Mouse (Mus musculus) lung, embryonic 14.5 days (tissue): ENCODE data around the gene Fmnl2. TPM values are rescaled to one million over a fixed set of nuclear protein-coding genes. Genes with fewer than 3 reads are reported as not detected.

Experiments used
- ATAC-seq: fragments of 200-750 bp; cut with Nextera tagmentation; 2 replicates; pipeline ENCODE4 v1.8.0; 2017; ENCODE audit warnings: mild to moderate bottlenecking, moderate TSS enrichment, moderate library complexity; ENCODE audit not compliant: insufficient read depth
- DNase-seq: peaks from one replicate; pipeline ENCODE4 v3.0.0-alpha.2; 2015
- H3K27ac ChIP-seq: fragments of 300-500 bp; sonication (generic); 2 replicates; pipeline ENCODE4 v1.5.1; 2014; ENCODE audit warnings: low read depth, mild to moderate bottlenecking, moderate library complexity
- H3K27me3 ChIP-seq: fragments of 300-500 bp; sonication (generic); 2 replicates; pipeline ENCODE4 v1.6.1; 2014; ENCODE audit warnings: low read length, control low read depth; ENCODE audit not compliant: insufficient read depth
- H3K36me3 ChIP-seq: fragments of 300-500 bp; sonication (generic); 2 replicates; pipeline ENCODE4 v1.6.1; 2014; ENCODE audit warnings: control low read depth; ENCODE audit not compliant: insufficient read depth
- H3K4me1 ChIP-seq: fragments of 300-500 bp; sonication (generic); 2 replicates; pipeline ENCODE4 v1.6.1; 2014; ENCODE audit warnings: antibody characterized with exemption, control low read depth; ENCODE audit not compliant: insufficient read depth
- H3K4me2 ChIP-seq: fragments of 300-500 bp; sonication (generic); 2 replicates; pipeline ENCODE4 v1.6.1; 2014; ENCODE audit warnings: mild to moderate bottlenecking
- H3K4me3 ChIP-seq: fragments of 300-500 bp; sonication (generic); 2 replicates; pipeline ENCODE4 v1.5.1; 2014; ENCODE audit warnings: low read depth, low read length
- H3K9ac ChIP-seq: fragments of 300-500 bp; sonication (generic); 2 replicates; pipeline ENCODE4 v1.6.1; 2014
- H3K9me3 ChIP-seq: fragments of 300-500 bp; sonication (generic); 2 replicates; pipeline ENCODE4 v1.6.1; 2016; ENCODE audit warnings: low read depth, low read length, control low read depth
- CTCF ChIP-seq: IDR thresholded peaks from 2 replicates; pipeline ENCODE4 v1.5.1; 2016; ENCODE audit warnings: antibody characterized with exemption, low read depth
- WGBS: fragments of 180-500 bp; shearing (Covaris S2); extraction: QIAGEN DNeasy Blood & Tissue Kit; methylation state at CpG from one replicate; pipeline ENCODE4 v1.1.7; 2014; 5-methylcytosine and 5-hydroxymethylcytosine counted together
- polyA plus RNA-seq: library from polyadenylated mRNA; unstranded; fragments of >200 nt; fragmentation: Nextera tagmentation; extraction: Ambion mirVana; gene quantifications from 2 replicates; pipeline ENCODE4 v1.2.1, GENCODE M21; 2014

The Fmnl2 gene
- polyA plus RNA-seq, 1 experiment from 2014 or later = 5.0 TPM

DNA sequence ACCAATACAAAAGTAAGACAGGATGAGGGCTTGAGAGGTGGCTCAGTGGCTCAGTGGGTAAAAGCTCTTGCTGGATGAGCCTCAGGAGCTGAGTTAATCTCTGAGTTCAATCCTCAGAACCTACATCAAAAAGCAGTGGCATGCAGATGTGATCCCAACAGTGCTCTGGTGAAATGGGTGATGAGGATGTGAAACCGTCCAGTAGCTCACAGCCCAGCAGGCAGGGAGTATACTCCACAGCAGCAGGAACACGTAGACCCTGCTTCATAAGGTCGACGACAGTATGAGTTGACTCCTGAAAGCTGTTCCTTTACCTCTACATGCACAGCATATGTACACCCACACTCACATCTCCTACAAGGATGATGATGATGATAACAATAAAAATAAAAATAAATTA lies 27.1 kb upstream of the Fmnl2 start:
- H3K9ac ChIP-seq = no peak overlapping the region
- WGBS = 75% methylated on average over 4 of the region's 4 CpGs
- H3K27me3 ChIP-seq = no peaks in the 10 kb centered on the region
- no peak overlapping the region for H3K4me3 ChIP-seq
- no peaks in the 10 kb centered on the region for H3K9me3 ChIP-seq
- no peak overlapping the region for H3K4me2 ChIP-seq
- DNase-seq = no peak
- no peak for ATAC-seq
- H3K27ac ChIP-seq = no peak overlapping the region
- no peak for TF ChIP-seq CTCF
- no peaks in the 10 kb centered on the region for H3K36me3 ChIP-seq
- H3K4me1 ChIP-seq = no peaks in the 10 kb centered on the region

DNA sequence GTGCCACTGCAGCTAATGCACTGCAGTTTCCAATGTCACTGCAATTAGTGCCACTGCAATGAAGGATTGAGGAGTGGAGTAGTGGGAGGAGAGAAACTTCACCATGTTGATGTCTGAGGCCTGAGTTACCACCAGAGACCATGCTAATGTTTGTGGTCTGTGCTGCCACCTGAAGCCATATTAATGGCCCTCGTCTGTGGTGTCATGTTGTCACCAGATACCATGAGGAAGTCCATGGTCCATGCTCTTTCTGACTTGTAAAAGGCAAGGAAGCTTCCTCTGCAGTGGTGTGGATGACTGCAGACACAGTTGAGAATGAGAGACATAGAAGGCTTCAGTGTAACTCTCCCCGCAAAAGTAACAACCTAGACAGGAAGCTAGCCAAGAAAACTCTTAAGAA lies 26.1 kb upstream of the Fmnl2 start:
- TF ChIP-seq CTCF = no peak
- no peak overlapping the region for H3K9ac ChIP-seq
- H3K27ac ChIP-seq = no peak overlapping the region
- H3K9me3 ChIP-seq = no peaks in the 10 kb centered on the region
- H3K4me3 ChIP-seq = no peak overlapping the region
- DNase-seq (no peak), ATAC-seq (no peak)
- no peaks in the 10 kb centered on the region for H3K36me3 ChIP-seq
- WGBS = 80% methylated on average over 2 of the region's 2 CpGs
- H3K4me1 ChIP-seq = no peaks in the 10 kb centered on the region
- H3K27me3 ChIP-seq = no peaks in the 10 kb centered on the region
- H3K4me2 ChIP-seq = no peak overlapping the region

- ATAC-seq (no peak), DNase-seq (no peak)
- 85% methylated on average over 3 of the region's 3 CpGs for WGBS
- Histone ChIP-seq H3K9me3 (no peaks in the 10 kb centered on the region), H3K4me3 (no peak overlapping the region), H3K4me1 (no peaks in the 10 kb centered on the region), H3K9ac (no peak overlapping the region), H3K27ac (no peak overlapping the region), H3K27me3 (no peaks in the 10 kb centered on the region), H3K36me3 (no peaks in the 10 kb centered on the region), H3K4me2 (no peak overlapping the region)
- TF ChIP-seq CTCF = no peak
Observed at GRCm38 (mm10) chr2:52835726-52836125, 21.9 kb upstream of the Fmnl2 start.

GRCm38 (mm10) chr2:52839074-52839473 lies 18.6 kb upstream of the Fmnl2 start:
- Histone ChIP-seq H3K4me1 (no peaks in the 10 kb centered on the region), H3K9ac (no peak overlapping the region), H3K27ac (no peak overlapping the region), H3K9me3 (no peaks in the 10 kb centered on the region), H3K4me2 (no peak overlapping the region), H3K27me3 (no peaks in the 10 kb centered on the region), H3K36me3 (no peaks in the 10 kb centered on the region), H3K4me3 (no peak overlapping the region)
- no peak for DNase-seq
- WGBS = 76% methylated on average over 4 of the region's 4 CpGs
- TF ChIP-seq CTCF = no peak
- ATAC-seq = no peak

DNA sequence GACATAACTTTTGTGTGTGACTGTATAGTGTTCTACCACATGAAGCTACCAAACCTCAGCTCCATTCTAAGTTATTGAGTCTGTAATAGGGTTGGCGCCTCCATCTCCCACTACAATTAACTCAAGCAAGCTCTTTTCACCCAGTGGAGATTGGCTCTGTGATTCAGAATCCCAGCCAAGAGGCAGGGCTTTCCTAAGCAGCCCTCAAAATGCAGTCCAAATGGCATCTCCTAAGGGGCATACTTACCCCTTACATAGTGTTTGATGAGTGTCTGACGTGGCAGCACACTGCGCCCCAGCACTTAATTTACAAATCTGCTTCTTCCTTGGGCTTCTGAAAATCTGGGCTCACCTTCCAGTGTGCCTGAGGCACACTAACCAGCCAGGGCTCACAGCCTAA lies 17.8 kb upstream of the Fmnl2 start:
- Histone ChIP-seq H3K36me3 (no peaks in the 10 kb centered on the region), H3K27me3 (no peaks in the 10 kb centered on the region), H3K4me3 (no peak overlapping the region), H3K4me1 (no peaks in the 10 kb centered on the region), H3K4me2 (no peak overlapping the region), H3K9me3 (no peaks in the 10 kb centered on the region), H3K27ac (no peak overlapping the region), H3K9ac (no peak overlapping the region)
- no peak for ATAC-seq
- DNase-seq = no peak
- no peak for TF ChIP-seq CTCF
- WGBS = 81% methylated on average over 3 of the region's 3 CpGs

DNA sequence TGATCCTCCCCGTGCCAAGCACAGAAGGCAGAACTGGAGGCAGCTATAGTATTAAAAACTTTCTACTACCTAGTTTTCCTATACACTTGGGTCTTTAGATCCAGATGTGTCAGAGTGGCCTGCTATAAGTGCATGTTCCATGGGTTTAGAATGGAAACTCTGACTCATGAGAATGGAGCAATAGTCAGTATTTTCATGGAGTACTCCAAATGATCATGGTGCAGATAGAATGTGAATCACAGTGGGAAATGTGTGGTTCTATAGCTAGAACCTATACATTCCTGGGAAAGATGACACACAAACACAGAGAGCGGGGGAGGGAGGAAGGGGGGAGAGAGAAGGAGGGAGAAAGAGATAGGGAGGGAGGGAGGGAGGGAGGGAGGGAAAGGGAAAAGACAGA lies 13.8 kb upstream of the Fmnl2 start:
- 69% methylated on average over 2 of the region's 2 CpGs for WGBS

GRCm38 (mm10) chr2:52844936-52845752 lies 12.5 kb upstream of the Fmnl2 start:
- no peaks in the 10 kb centered on the region for H3K9me3 ChIP-seq
- TF ChIP-seq CTCF = no peak
- no peak overlapping the region for H3K9ac ChIP-seq
- no peak for ATAC-seq
- DNase-seq = no peak
- H3K4me1 ChIP-seq = no peaks in the 10 kb centered on the region
- no peak overlapping the region for H3K4me2 ChIP-seq
- no peaks in the 10 kb centered on the region for H3K27me3 ChIP-seq
- no peak overlapping the region for H3K4me3 ChIP-seq
- no peak overlapping the region for H3K27ac ChIP-seq
- H3K36me3 ChIP-seq = no peaks in the 10 kb centered on the region
- WGBS = 51% methylated on average over 14 of the region's 14 CpGs

More for the DNA sequence above, 13.8 kb upstream of the Fmnl2 start:
- H3K4me3 ChIP-seq = no peak overlapping the region
- ATAC-seq (no peak), DNase-seq (no peak)
- H3K4me1 ChIP-seq = no peaks in the 10 kb centered on the region
- TF ChIP-seq CTCF = no peak
- H3K36me3 ChIP-seq = no peaks in the 10 kb centered on the region
- H3K27ac ChIP-seq = no peak overlapping the region
- H3K9ac ChIP-seq = no peak overlapping the region
- H3K4me2 ChIP-seq = no peak overlapping the region
- H3K9me3 ChIP-seq = no peaks in the 10 kb centered on the region
- H3K27me3 ChIP-seq = no peaks in the 10 kb centered on the region
